Mouse (Mus musculus) heart, embryonic 11.5 days (tissue): Measurements from ENCODE around the gene Zfp839. TPM values are rescaled to one million over a fixed set of nuclear protein-coding genes. Genes with fewer than 3 reads are reported as not detected.

Experiments used
- ATAC-seq: fragments of 200-750 bp; cut with Nextera tagmentation; replicated peaks from 2 replicates; pipeline ENCODE4 v1.8.0; 2017; ENCODE audit warnings: moderate library complexity; ENCODE audit not compliant: insufficient number of reproducible peaks, low FRiP score, low TSS enrichment
- H3K27ac ChIP-seq: fragments of 300-500 bp; sonication (generic); 2 replicates; pipeline ENCODE4 v1.5.1; 2014; ENCODE audit warnings: mild to moderate bottlenecking, low read depth, low read length
- H3K27me3 ChIP-seq: fragments of 300-500 bp; sonication (generic); 2 replicates; pipeline ENCODE4 v1.6.1; 2014; ENCODE audit warnings: mild to moderate bottlenecking, low read length, mixed read lengths; ENCODE audit not compliant: control insufficient read depth, insufficient read depth
- H3K36me3 ChIP-seq: fragments of 300-500 bp; sonication (generic); 2 replicates; pipeline ENCODE4 v1.6.1; 2014; ENCODE audit warnings: mild to moderate bottlenecking, low read length, moderate library complexity, mixed read lengths; ENCODE audit not compliant: control insufficient read depth, insufficient read depth
- H3K4me1 ChIP-seq: fragments of 300-500 bp; sonication (generic); 2 replicates; pipeline ENCODE4 v1.6.1; 2014; ENCODE audit warnings: low read length; ENCODE audit not compliant: control insufficient read depth, insufficient read depth
- H3K4me2 ChIP-seq: fragments of 300-500 bp; sonication (generic); 2 replicates; pipeline ENCODE4 v1.6.1; 2014; ENCODE audit warnings: mild to moderate bottlenecking, moderate library complexity
- H3K4me3 ChIP-seq: fragments of 300-500 bp; sonication (generic); 2 replicates; pipeline ENCODE4 v1.5.1; 2014; ENCODE audit warnings: low read depth, low read length
- H3K9ac ChIP-seq: fragments of 300-500 bp; sonication (generic); 2 replicates; pipeline ENCODE4 v1.6.1; 2014; ENCODE audit warnings: mild to moderate bottlenecking, low read depth, low read length, moderate library complexity
- H3K9me3 ChIP-seq: fragments of 300-500 bp; sonication (generic); replicated peaks from 2 replicates; pipeline ENCODE4 v1.6.1; 2016; ENCODE audit warnings: low read length; ENCODE audit not compliant: control insufficient read depth
- WGBS: fragments of 180-500 bp; shearing (Covaris S2); extraction: QIAGEN DNeasy Blood & Tissue Kit; methylation state at CpG from one replicate; pipeline ENCODE4 v1.1.7; 2014; ENCODE audit not compliant: insufficient replicate concordance; 5-methylcytosine and 5-hydroxymethylcytosine counted together
- polyA plus RNA-seq: library from polyadenylated mRNA; unstranded; fragments of >200 nt; fragmentation: Nextera tagmentation; extraction: Ambion mirVana; gene quantifications from 2 replicates; pipeline ENCODE4 v1.2.1, GENCODE M21; 2014

Zfp839 gene
- polyA plus RNA-seq, 1 experiment from 2014 or later = 3.2 TPM

DNA sequence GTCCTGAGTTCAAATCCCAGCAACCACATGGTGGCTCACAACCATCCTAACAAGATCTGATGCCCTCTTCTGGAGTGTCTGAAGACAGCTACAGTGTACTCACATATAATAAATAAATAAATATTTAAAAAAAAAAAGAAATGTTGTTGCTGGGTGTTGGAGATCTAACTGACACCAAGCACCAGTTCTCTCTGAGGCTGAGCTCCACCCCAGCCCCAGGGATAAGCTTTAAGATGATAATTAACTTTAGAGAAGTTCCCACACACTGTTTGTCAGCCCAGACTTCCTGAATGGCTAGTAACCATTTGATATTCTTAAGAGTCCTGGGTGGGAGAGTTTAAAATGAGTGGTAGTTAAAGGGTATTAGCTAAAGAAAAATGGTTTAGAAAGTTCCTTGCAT lies 10.2 kb downstream of the Zfp839 start:
- Histone ChIP-seq H3K4me1 (no peaks in the 10 kb centered on the region), H3K4me2 (no peak overlapping the region), H3K4me3 (no peak overlapping the region), H3K27me3 (no peaks in the 10 kb centered on the region), H3K9ac (no peak overlapping the region), H3K9me3 (no peaks in the 10 kb centered on the region), H3K27ac (no peak overlapping the region), H3K36me3 (peaks cover 14% of the 10 kb centered on the region; the same call in 1 of the 2 replicates)
- ATAC-seq = no peak

DNA sequence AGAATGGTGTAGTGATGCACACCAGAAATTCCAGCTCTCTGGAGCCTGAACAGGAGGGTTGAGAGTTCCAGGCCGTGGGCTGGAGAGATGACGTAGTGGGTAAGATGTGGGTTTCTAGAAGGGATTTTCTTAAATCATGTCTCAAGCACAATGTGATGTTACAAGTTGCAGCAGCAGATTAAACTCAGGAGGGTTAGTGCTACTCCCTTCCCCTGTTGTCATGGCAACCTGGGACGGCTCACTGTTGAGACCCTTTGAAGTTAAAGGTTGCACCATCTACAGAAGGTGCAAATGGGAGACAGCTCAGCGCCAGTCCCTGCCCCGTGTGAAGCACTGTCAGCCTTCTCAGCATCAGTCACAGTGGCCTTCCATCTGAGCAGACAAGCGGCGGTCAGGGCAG lies 11.2 kb downstream of the Zfp839 start:
- H3K4me3 ChIP-seq = no peak overlapping the region
- no peaks in the 10 kb centered on the region for H3K27me3 ChIP-seq
- H3K27ac ChIP-seq = no peak overlapping the region
- H3K4me1 ChIP-seq = no peaks in the 10 kb centered on the region
- H3K9me3 ChIP-seq = no peaks in the 10 kb centered on the region
- no peak overlapping the region for H3K4me2 ChIP-seq
- no peak for ATAC-seq
- peaks cover 10% of the 10 kb centered on the region; the same call in 1 of the 2 replicates for H3K36me3 ChIP-seq
- WGBS = 54% methylated on average over 7 of the region's 7 CpGs
- no peak overlapping the region for H3K9ac ChIP-seq

DNA sequence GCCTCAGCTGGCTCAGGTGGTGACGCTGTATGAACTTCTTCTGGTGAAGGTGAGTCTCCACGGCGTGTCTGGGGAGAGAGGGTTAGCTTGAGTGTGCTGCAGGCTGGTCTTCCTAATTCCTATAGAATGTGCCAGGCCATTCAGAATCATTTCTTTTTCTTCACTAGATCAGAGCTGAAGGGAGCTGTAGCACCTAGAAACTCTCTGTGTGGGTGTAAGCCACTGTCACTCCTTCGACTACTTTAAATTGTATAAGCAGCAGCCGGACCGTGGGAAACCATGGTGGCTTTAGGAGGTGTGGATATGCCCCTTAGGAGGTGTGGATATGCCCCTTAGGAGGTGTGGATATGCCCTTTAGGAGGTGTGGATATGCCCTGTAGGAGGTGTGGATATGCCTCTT lies 14.0 kb downstream of the Zfp839 start:
- Histone ChIP-seq H3K4me1 (no peaks in the 10 kb centered on the region), H3K36me3 (peaks cover 17% of the 10 kb centered on the region; the same call in 1 of the 2 replicates), H3K27me3 (no peaks in the 10 kb centered on the region), H3K9ac (no peak overlapping the region), H3K9me3 (no peaks in the 10 kb centered on the region), H3K4me2 (no peak overlapping the region), H3K4me3 (no peak overlapping the region), H3K27ac (no peak overlapping the region)
- WGBS = 82% methylated on average over 6 of the region's 6 CpGs
- ATAC-seq = no peak

DNA sequence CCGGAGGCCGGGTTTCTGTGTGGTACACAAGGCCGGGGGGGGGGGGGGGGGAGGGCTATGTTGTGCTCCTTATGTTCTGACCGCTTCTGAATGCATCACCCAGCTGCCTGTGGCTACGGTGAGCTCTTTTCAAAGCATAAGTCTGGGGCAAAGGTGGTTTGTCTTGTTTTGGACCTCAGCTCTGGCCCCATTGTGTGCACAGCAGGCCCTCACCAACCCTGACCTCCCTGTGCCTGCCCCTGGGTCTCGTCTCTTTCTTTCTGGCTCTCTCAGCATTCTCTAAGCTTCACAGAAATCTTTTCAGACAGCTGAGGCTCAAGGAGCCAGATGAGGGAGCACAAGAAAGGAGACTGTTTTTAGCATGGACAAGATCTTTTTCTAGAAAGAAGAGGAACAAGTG lies 15.5 kb downstream of the Zfp839 start:
- no peak overlapping the region for H3K4me3 ChIP-seq
- 77% methylated on average over 6 of the region's 6 CpGs for WGBS
- H3K9me3 ChIP-seq = no peaks in the 10 kb centered on the region
- H3K27me3 ChIP-seq = no peaks in the 10 kb centered on the region
- no peak overlapping the region for H3K27ac ChIP-seq
- H3K4me1 ChIP-seq = no peaks in the 10 kb centered on the region
- H3K4me2 ChIP-seq = no peak overlapping the region
- ATAC-seq = no peak
- no peak overlapping the region for H3K9ac ChIP-seq
- peaks cover 15% of the 10 kb centered on the region; the same call in 1 of the 2 replicates for H3K36me3 ChIP-seq

DNA sequence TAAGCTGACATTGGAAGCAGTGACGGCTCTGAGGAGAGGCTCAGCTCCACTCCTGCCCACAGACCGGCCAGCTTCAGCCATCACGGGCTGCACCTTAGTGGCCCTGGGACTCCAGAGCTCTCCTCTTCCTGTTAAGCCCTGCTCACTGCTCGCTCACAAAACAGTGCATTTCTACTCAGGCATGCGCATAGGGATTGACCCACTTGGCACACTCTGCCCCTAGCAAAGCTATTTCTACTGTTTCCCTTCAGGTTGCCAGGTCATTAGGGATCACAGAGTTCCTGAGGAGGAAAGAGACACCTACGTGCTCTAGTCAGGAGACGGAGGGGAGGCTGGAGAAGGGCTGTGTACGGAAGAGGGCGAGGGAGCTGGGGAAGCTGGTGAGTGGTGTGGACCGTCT lies 15.9 kb downstream of the Zfp839 start:
- 88% methylated on average over 10 of the region's 10 CpGs for WGBS
- no peak overlapping the region for H3K9ac ChIP-seq
- peaks cover 12% of the 10 kb centered on the region for H3K36me3 ChIP-seq

DNA sequence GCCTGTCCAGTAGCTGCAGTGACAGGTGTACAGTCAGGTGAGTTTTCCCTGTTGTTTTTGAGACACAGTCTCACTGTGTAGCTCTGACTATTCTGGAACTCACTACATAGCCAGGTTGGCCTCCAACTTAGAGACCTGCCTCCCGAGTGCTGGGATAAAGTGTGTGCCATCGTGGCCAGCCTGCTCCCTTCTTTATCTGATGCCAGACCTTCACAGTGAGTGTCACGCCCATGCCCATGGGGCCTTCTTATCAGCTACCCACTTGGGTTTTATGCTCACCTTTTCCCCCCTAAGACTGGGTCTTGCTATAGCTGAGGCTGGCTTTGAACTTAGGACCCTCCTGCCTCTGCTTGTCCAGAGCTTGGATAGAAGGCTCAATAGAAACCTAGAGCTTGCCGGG lies 20.1 kb downstream of the Zfp839 start:
- H3K36me3 ChIP-seq = peaks cover 29% of the 10 kb centered on the region

More for the DNA sequence above, 15.9 kb downstream of the Zfp839 start:
- H3K9me3 ChIP-seq = no peaks in the 10 kb centered on the region
- no peak overlapping the region for H3K4me2 ChIP-seq
- no peaks in the 10 kb centered on the region for H3K27me3 ChIP-seq
- no peaks in the 10 kb centered on the region for H3K4me1 ChIP-seq
- no peak overlapping the region for H3K4me3 ChIP-seq
- ATAC-seq = no peak
- no peak overlapping the region for H3K27ac ChIP-seq

DNA sequence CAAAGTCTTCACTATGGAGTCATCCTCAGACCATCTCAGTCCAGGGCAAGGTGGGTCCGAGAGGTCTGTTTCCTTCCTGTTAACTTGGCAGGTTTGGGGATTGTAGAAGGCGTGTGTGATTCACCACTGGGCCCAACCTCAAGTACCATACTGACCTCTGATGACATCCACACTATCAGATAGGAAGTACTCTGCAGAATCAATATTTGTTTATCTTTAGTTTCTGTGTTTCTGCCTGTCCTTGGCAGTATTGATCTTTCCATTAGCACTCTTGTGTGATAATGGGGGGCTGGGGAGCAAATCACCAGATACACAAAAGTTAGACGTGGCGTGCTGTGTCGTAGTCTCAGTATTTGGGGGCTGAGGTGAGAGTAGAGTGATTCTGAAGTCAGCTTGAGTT lies 21.2 kb downstream of the Zfp839 start:
- Histone ChIP-seq H3K27ac (no peak overlapping the region), H3K4me2 (no peak overlapping the region), H3K4me3 (no peak overlapping the region), H3K9ac (no peak overlapping the region), H3K27me3 (no peaks in the 10 kb centered on the region), H3K36me3 (peaks cover 29% of the 10 kb centered on the region), H3K9me3 (no peaks in the 10 kb centered on the region), H3K4me1 (no peaks in the 10 kb centered on the region)
- no peak for ATAC-seq
- 85% methylated on average over 5 of the region's 5 CpGs for WGBS

More for the DNA sequence above, 20.1 kb downstream of the Zfp839 start:
- Histone ChIP-seq H3K9ac (no peak overlapping the region), H3K9me3 (no peaks in the 10 kb centered on the region), H3K27ac (no peak overlapping the region), H3K27me3 (no peaks in the 10 kb centered on the region), H3K4me1 (no peaks in the 10 kb centered on the region), H3K4me2 (no peak overlapping the region), H3K4me3 (no peak overlapping the region)
- WGBS = 78% methylated on average over 4 of the region's 4 CpGs
- no peak for ATAC-seq

DNA sequence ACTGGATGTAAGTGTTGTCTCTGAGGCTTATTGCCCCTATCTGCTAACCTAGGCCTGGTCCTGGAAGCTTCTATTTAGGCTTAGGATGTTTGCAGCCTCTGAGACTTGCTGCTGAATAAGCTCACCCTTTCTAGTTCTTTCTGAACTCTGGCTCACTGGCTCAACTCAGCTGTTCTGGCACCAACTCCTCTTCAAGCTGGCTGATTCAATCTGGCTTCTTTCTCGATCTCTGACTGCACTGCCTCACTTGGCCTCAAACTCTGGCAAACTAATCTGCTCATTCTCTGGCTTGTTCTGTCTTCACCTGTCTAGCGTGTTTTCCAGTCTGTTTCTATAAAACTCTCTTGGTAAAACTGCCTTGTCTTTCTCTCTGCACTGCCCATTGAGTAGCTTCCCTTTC lies 25.3 kb downstream of the Zfp839 start:
- H3K36me3 ChIP-seq = peaks cover 38% of the 10 kb centered on the region

DNA sequence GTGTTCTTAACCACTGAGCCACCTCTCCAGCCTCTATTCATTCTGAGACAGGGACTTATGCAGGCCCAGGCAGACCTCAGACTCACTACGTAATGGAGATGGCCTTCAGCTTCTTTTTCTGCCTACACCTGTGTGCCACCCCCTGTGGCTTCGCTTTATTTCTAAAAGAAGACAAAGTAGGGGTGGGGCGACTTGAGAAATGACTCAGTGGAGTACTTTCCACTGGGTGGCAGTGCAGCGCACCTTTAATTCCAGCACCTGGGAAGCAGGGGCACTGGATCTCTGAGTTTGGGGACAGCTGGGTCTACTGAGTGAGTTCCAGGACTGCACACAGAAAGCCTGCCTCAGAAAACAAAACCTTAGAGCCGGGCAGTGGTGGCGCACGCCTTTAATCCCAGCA lies 32.2 kb downstream of the Zfp839 start:
- no peak overlapping the region for H3K9ac ChIP-seq
- H3K27ac ChIP-seq = no peak overlapping the region
- no peak overlapping the region for H3K4me2 ChIP-seq
- H3K4me3 ChIP-seq = no peak overlapping the region
- H3K4me1 ChIP-seq = no peaks in the 10 kb centered on the region
- peaks cover 26% of the 10 kb centered on the region for H3K36me3 ChIP-seq
- no peak for ATAC-seq
- 83% methylated on average over 7 of the region's 7 CpGs for WGBS
- no peaks in the 10 kb centered on the region for H3K27me3 ChIP-seq
- no peaks in the 10 kb centered on the region for H3K9me3 ChIP-seq

More for the DNA sequence above, 25.3 kb downstream of the Zfp839 start:
- no peak for ATAC-seq
- no peak overlapping the region for H3K9ac ChIP-seq
- no peaks in the 10 kb centered on the region for H3K27me3 ChIP-seq
- no peak overlapping the region for H3K27ac ChIP-seq
- WGBS = 82% methylated on average over 2 of the region's 2 CpGs
- H3K4me3 ChIP-seq = no peak overlapping the region
- H3K9me3 ChIP-seq = no peaks in the 10 kb centered on the region
- no peak overlapping the region for H3K4me2 ChIP-seq
- no peaks in the 10 kb centered on the region for H3K4me1 ChIP-seq
